Mouse (Mus musculus) heart, postnatal 10 days (tissue): ENCODE data around the gene Rnf41. TPM values are rescaled to one million over a fixed set of nuclear protein-coding genes. Genes with fewer than 3 reads are reported as not detected.

Experiments
- DNase-seq, 2 experiments: peaks; one replicate each; pipeline ENCODE4 v3.0.0; 2021
- intact Hi-C: fragments of 180-260 bp; cut with DNase I; formaldehyde crosslinking; loops from one replicate; pipeline ENCODE4 v1.15.1; 2025
- total RNA-seq, 2 experiments: library from RNA; stranded (reverse); gene quantifications; 2 replicates each; pipeline ENCODE4 v1.2.3; 2021

Gene Rnf41
- total RNA-seq, 2 experiments from 2014 or later: 24.0 to 24.8 TPM

DNA sequence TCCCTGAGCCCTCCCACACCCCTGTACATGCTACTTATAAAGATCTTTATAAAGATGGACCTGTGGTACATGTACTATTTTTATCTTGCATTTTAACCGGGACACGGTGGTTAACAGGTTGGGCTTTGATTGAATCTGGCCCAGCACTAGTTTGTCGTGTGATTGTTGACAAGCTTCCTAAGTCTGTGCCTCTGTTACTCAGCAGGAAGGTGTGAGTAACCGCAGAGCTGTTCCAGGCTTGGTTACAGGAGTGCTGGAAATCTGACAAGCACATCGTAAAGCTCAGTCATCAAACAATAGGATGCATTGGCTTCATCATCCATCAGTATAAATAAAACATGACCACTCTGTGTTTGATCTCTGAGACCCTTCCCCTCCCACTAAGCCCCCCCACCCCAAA, 11.0 kb downstream of the Rnf41 start:
- DNase-seq: no peak
- intact Hi-C loops: no loop called here

DNA sequence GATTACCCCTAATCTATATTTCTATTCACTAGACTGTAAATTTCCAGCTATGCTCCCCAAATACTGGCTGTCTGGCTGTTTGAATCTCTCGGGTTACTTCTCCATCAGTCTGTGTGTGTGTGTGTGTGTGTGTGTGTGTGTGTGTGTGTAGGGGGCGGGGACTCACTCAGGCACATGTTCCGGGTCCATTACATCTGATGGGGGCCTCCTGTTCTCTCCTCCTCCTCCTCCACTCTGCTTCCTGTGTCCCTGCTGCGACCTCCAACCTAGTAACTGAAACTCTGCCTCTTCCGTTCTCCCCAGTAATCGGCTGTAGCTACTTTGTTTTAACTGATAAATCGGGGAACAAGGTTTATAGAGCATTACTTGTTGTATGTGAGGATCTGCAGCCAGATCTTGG, 13.1 kb downstream of the Rnf41 start:
- DNase-seq: peak in 1 of 2 experiments; percentile 15
- intact Hi-C loops: no loop called here

DNA sequence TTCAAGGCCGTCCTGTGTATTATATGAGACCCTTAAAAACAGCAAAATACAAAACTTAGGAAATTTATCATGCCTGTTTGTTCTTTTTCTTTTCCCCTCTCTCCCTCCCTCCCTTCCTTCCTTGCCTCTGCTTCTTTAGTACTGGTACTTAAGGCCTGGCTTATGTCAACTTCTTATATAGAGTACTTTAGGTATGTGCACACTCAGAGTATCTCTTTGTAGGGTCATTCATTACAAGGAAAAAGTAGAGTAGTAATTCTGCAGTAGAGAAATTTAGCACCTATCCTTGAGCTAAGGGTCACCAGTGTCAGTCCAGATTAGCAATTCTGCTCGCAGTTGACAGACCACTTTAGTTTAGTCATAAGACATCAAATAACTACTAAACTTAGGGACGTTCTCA, 13.8 kb downstream of the Rnf41 start:
- DNase-seq: no peak
- intact Hi-C loops: no loop called here

DNA sequence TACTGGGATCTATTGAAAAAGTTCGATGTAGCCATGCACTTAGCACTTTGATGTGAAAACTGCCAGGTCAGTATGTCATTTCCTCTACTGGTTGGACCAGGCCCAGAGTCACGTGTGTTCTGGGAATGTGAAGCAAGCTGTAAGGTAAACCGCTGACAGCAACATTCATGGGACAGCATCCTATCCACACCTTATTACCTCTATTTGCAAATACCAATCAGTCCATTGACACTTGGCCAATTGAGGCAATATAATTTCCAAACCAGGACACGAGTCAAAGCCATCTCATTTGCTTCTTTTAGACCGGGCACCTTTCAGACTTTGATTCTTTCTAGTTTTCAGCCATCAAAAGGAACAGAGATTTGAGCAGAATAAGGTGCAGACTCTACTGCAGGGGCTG, 17.6 kb downstream of the Rnf41 start:
- intact Hi-C loops: no loop called here
- DNase-seq: no peak

DNA sequence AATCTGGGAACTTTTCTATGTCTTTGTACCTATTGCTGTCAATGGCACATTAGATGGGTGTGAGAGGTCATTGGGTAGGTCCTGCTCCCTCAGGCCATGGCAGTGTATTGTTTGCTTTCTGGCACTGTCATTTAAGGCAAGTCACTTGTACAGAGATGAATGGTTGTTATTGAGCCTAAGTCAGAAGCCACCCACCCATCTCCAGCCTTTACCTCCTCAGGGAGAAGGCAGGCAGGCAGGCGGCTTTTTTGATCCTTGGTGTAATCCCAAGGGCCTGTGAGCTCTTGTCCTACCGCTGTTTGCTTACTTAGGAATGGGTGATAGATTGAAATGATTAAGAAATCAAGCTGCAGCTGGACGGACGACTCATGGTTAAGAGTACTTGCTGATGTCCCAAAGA, 18.0 kb downstream of the Rnf41 start:
- intact Hi-C loops: no loop called here
- DNase-seq: no peak

DNA sequence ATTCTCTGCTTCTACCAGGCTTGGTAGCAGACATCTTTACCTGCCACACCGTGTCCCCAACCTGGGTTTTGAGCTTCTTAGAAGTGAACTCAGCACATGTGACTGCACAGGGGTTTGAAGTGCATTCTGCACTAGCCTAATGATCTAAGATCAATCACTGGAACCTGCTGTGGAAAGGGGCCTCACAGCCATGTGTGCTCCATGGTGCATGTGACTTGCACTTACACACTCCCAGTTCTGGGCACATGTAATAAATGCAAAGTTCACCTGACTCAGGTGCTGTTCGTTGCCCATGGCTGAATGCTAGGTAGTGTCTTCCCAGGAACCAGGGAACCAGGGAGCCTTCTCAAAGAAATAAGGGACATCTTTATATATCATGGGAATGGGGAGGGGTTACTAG, 22.0 kb downstream of the Rnf41 start:
- no peak for DNase-seq

DNA sequence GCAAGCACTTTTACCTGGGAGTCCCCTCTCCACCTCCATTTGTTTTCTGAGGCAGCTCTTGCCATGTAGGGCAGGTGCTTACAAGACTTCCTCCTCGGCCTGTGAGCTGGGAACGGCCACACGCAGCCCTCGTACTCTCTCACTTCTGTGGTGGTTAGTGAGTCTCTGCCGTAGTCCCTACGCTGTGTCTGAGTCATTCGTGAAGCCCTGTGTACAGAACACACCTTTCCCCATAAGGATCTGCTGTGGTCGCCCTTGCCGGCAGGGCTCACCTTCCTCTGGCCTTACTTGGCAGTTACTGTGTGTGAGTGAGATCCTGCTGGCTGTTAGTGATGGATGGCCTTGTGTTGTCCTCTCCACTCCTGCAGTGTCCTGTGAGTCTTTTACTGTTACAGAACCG, 23.2 kb downstream of the Rnf41 start:
- no peak for DNase-seq
- intact Hi-C loops: no loop called here

More for the DNA sequence above, 22.0 kb downstream of the Rnf41 start:
- intact Hi-C loops: no loop called here

DNA sequence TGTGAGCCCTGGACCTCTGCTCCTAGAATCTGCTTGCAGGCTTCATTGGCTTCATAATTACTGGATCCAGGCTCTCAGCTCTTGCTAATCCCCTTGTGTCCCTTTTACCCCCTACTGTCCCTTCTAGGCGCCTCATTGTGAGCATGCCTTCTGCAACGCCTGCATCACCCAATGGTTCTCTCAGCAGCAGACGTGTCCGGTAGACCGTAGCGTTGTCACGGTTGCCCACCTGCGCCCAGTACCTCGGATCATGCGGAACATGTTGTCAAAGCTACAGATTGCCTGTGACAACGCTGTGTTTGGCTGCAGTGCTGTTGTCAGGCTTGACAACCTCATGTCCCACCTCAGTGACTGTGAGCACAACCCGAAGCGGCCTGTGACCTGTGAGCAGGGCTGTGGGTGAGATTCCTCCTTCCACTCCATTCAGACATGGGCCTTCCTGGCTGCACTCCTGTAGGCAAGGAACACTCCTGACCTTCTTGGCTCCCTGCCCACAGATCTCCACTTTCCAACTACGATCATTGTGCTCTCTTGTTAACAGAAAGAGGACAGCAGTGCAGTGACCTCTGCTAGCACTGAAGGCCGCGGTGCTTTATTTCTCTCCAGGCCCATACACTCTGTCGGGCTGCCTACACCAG, 23.8 kb downstream of the Rnf41 start:
- intact Hi-C loops: no loop called here
- peak; percentile 74 to 79 for DNase-seq

DNA sequence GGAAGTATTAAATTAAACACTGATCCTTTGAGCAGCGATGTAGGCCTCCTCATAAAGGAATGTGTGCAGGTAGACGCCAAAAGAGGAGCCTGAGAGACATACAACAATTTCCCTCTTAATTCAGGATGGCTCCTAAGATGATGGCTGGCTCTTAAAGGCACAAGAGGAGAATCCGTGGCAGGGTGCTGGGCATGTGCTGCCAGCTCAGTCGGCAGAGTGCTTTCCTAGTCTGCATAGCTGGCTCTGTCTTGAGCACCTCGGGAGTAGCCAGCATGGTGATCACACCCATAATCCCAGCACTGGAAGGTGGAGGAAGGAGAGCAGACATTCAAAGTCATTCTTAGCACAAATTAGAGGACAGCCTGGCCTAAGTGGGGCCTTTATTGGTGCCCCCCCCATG, 24.4 kb downstream of the Rnf41 start:
- DNase-seq: no peak

DNA sequence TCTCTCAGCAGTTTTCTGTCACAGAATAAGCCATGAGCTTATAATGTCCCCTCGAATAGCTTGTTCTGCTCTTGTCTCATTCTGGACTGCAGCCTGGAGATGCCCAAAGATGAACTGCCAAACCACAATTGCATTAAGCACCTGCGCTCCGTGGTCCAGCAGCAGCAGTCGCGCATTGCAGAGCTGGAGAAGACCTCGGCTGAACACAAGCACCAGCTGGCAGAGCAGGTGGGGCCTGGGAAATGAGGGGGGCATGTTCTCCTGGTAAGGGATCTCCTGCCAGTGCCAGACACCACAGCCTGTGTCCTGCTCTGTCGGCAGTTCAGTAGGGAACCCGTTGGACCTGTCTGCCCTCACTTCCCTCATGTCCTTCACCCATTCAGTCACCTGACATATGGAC, 24.9 kb downstream of the Rnf41 start:
- no peak for DNase-seq
- intact Hi-C loops: no loop called here

More for the DNA sequence above, 24.4 kb downstream of the Rnf41 start:
- intact Hi-C loops: no loop called here

DNA sequence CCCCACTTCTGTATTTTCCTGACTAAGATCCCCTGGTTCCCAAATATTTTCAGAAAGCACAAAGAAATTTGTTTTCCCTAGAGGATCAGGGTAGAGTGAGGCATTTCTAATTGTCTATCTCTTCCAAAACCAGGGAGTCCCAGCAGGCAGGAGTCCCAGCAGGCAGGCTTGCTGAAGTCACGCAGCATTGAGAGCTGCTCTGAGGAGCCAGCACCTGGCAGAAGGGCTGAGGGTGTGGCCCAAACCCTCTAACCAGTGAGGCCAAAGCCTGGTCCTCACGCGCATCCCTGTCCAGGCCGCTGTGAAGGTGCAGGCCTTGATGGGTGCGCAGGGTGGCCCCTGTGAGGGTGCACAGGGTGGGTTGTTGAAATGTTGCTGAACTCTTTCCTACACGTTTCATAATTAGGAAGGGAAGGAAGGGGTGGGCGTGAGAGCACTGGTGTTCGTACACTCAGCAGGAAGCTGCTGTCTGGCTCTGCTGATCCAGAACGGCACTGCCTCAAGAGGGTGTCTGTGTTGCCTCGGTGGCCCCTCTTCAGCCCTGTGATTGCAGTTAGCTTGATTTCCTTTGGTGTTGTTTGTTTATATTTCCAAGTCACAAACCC, 27.3 kb downstream of the Rnf41 start:
- intact Hi-C loops: no loop called here
- DNase-seq: no peak

DNA sequence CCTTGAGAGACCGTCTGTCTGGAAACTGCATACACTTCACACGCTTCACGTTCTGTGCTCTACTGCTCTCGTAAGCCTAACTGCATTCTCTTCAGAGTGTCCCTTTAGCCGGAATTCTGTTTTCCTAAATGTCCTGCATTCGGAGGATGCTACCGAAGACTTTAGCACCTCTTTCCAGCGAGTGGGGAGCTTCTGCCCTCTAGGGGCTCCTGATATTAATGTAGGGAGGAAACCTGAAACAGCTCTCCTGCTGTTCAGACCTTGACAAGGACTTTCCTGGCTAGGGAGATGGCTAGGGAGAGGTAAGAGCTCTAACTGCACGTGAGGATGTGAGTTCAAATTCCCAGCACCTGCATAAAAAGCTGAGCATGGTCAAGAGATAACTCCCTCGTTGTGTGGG, 28.9 kb downstream of the Rnf41 start:
- peak in 1 of 2 experiments; percentile 53 for DNase-seq
- intact Hi-C loops: no loop called here

DNA sequence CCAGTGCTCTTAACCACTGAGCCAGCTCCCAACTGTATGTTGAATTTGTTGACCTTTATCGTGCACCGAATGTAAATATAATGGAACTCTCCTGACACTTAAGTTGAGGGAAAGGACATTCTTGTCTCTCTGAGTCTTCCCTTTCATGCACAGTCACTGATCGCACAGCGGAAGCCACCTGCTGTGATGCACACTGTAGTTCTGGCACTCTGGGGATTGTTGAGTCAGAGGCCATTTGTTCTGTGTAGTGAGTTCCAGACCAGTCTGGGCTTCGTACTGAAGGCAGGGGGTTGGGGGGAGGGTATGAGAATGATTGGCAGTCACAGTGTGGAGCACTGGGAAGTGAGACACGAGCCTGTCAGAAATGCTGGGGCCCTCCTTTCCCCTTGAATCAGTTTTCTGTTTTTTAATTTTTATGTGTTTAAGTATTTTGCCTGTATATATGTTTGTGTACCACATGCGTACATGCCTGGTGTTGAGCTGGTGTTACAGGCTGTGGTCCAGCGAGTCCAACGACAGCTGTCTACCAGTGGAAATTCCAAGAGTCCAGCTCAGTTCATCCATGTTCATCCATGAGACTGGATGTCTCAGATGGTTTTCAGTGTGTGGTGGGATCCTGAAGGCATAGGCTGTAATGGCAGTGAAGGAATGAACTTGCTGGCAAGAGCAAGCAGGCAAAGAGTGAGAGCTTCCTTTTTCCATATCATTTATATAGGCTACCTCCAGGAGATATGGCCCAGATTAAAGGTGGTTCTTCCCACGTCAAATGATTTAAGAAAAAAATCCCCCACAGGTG, 30.1 kb downstream of the Rnf41 start:
- no peak for DNase-seq
- intact Hi-C loops: loop anchor here (2.0 kb wide), 1 partner anchor 31 kb away; the partner anchor contains the start of genes Nabp2 and Rnf41

DNA sequence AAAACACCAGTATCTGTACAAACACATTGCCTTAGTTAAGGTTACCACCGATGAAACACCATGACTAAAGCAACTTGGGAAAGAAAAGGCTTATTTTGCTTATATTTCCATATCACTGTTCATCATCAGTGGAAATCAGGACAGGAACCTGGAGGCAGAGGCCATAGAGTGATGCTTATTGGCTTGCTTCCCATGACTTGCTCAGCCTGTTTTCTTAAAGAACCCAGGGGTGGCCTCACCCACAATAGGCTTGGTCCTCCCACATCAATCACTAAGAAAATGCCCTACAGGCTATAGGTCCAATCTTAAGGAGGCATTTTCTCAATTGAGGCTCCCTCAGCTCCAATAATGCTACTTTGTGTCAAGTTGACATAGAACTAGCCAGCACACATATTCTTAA, 31.3 kb downstream of the Rnf41 start:
- DNase-seq: no peak
- intact Hi-C loops: loop anchor here (2.0 kb wide), 1 partner anchor 32 kb away; the partner anchor contains the start of genes Nabp2 and Rnf41

DNA sequence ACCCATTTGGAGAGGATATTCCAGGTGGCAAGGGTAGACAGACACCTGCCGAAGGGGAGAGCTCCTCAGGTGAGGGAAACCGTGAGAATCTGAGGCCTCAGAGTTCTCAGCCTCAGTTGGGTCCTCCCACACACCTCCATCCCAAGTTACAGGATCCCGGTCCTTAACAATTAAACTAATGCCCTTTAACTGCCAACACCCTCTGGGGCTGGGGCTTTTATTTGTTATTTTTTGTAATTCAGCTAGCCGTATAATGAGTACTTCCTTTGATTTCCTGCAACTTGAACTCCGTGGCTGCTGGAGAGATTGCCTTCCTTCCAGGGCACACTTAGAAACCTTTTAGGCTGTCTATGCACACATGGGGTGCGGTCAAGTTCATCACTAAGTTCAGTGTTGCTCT, 32.9 kb downstream of the Rnf41 start:
- no peak for DNase-seq
- intact Hi-C loops: no loop called here

DNA sequence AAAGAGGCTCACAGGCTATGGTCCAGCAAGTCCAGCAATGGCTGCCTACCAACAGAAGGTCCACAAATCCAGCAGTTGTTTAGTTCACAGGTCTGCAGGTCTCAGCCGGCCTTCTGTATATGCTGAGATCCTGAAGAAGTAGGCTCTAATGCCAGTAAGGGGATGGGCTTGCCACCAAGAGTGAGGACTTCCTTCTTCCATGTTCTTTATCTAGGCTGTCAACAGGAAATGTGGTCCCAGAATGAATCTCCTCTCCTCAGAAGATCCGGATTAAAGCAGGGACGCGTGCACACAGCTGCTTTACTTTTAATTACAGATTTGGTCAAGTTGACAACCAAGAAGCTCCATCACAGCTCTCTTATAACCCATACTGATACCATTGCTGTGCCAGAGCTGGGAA, 34.0 kb downstream of the Rnf41 start:
- intact Hi-C loops: no loop called here
- no peak for DNase-seq

DNA sequence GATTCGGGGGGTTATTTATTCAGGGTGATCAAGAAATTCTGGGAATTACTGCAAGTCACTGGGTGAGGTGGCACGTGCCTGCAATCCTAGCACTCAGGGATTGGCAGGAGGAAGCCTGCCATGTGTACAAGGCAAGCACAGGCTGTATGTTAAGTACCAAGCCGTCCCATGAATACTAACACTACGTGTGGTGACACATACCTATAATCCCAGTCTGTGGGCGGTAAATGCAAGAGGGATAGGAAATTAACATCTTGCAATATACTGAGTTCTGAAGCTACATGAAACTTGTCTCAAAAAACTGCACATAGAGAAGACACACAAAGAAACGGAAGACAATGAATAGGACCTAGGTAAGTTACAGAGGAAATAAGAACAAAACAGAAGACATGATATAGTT, 39.6 kb downstream of the Rnf41 start:
- no peak for DNase-seq
- intact Hi-C loops: no loop called here

DNA sequence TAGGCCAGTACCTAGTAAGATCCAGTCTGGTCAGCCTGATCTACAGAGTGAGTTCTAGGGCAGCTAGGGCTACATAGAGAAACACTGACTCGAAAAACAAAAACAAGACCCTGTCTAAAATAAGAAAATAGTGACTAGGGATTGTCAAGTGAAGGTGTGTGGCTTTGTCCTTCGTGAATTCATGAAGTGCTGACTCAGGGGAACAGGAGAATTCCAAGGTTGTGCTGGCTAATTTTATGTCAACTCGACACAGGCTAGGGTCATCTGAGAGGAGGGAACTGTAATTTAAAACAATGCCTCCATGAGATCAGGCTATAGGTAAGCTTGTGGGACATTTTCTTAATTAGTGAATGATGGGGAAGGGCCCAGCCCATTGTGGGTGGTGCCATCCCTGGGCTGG, 43.0 kb downstream of the Rnf41 start:
- DNase-seq: no peak
- intact Hi-C loops: no loop called here

DNA sequence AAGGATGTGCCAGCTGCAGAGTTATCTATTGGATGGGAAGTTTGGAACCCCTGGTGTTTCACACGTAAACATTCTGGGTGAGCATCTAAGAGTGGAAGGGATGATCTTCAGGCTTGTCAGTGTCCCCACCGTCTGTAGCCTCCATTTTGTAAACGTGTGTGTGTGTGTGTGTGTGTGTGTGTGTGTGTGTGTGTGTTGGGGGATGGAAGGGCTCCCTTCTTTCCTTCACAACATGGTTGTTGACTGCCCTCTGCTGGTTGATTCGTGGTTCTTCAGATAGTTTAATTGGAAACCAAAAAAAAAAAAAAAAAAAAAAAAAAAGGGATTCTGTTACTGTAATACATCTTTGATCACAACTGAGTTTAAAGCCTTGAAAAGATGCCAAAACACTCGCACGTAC, 43.8 kb downstream of the Rnf41 start:
- intact Hi-C loops: loop anchor here (1.0 kb wide), 2 partner anchors 46 to 120 kb away; no protein-coding TSS in a partner anchor
- DNase-seq: peak; percentile 78 to 89

DNA sequence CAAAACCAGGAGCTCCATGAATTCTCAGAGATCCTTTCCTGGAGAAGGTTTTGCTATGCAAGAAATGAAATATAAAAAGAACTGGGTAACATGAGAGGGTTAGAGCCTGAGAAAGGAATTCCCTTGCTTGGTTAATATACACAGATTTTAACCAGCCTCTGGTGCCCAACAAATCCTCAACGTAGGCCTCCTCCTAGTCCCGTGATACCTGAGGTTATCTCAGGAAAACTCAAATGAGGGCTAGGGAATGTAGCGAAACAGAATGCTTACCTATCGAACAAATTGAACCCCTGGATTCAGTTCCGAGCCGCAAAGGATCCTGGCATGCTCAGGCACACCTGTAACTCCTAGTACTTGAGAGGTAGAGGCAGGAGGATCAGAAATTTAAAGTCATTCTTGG, 46.2 kb downstream of the Rnf41 start:
- no peak for DNase-seq
- intact Hi-C loops: loop anchor here (2.0 kb wide), 2 partner anchors 35 to 77 kb away; no protein-coding TSS in a partner anchor

DNA sequence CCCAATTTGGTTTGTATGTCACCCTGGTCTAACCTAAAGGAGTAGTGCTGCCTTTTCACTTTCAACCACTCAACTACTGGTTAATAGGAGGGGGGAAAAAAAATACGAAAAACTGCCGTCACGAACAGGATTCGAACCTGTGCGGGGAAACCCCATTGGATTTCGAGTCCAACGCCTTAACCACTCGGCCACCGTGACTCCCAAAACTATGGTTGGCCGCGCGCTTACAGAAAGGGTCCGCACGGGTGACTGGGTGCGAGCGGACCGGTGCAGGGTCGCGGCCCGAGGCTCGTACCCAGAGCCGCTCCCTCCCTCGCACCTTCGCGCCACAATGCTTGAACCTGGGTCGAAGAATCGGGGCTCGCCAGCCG, 46.9 kb downstream of the Rnf41 start:
- intact Hi-C loops: loop anchor here (2.0 kb wide), 2 partner anchors 34 to 76 kb away; no protein-coding TSS in a partner anchor
- peak; percentile 94 to 97 for DNase-seq
